Mouse (Mus musculus) brain, embryonic 14.5 days (tissue): ENCODE results near the gene Olfr313. TPM values are rescaled to one million over a fixed set of nuclear protein-coding genes. Genes with fewer than 3 reads are reported as not detected.
"Not testable (repeated sequence)": the region's sequence is repeated elsewhere in the genome, so short reads cannot be mapped to it uniquely, and the experiment has no call there.

Source experiments
- DNase-seq: peaks from one replicate; pipeline ENCODE4 v3.0.0-alpha.2; 2011; ENCODE audit warnings: low read depth
- CTCF ChIP-seq: fragments of 200-500 bp; IDR thresholded peaks from 2 replicates; pipeline ENCODE4 v1.5.1; 2012; ENCODE audit warnings: inconsistent platforms, mild to moderate bottlenecking, moderate library complexity, borderline replicate concordance; ENCODE audit not compliant: insufficient read depth, insufficient read length; ENCODE audit errors: extremely low read depth
- POLR2A ChIP-seq: fragments of 200-500 bp; IDR thresholded peaks from 2 replicates; pipeline ENCODE4 v1.6.1; 2012; ENCODE audit warnings: mild to moderate bottlenecking, inconsistent platforms, borderline replicate concordance; ENCODE audit not compliant: poor library complexity, insufficient read depth, insufficient read length, severe bottlenecking; ENCODE audit errors: extremely low read depth
- polyA plus RNA-seq: library from polyadenylated mRNA; depleted of rRNA; stranded (reverse); fragments of >200 nt; gene quantifications from 2 replicates; pipeline ENCODE4 v1.2.3, GENCODE M21; 2012; rRNA removed

The Olfr313 gene
- not detected in 2 replicates for polyA plus RNA-seq

GRCm38 (mm10) chr11:58814700-58815099 is at the start of gene Olfr313:
Olfr313 (plus strand) TSS chr11:58815000.
- not testable (repeated sequence) for DNase-seq

GRCm38 (mm10) chr11:58772888-58773287 is 41.9 kb upstream of the Olfr313 start, which contains the start of gene Olfr315:
Olfr315 (plus strand) TSS chr11:58773188.
- TF ChIP-seq POLR2A: no peak
- no peak for TF ChIP-seq CTCF
- DNase-seq: no peak

GRCm38 (mm10) chr11:58782480-58783089 is 32.2 kb upstream of the Olfr313 start, which contains the start of gene Olfr314:
Olfr314 (plus strand) TSS chr11:58782952.
- DNase-seq: no peak
- TF ChIP-seq POLR2A (no peak), CTCF (no peak)

GRCm38 (mm10) chr11:58784182-58784581 is 30.6 kb upstream of the Olfr313 start:
- DNase-seq: no peak
- no peak for TF ChIP-seq POLR2A
- no peak for TF ChIP-seq CTCF

GRCm38 (mm10) chr11:58787651-58788050 is 27.1 kb upstream of the Olfr313 start:
- no peak for DNase-seq
- TF ChIP-seq POLR2A (no peak), CTCF (no peak)

GRCm38 (mm10) chr11:58788346-58788745 is 26.5 kb upstream of the Olfr313 start:
- TF ChIP-seq CTCF (no peak), POLR2A (no peak)
- DNase-seq: no peak

- DNase-seq: peak; percentile 57
Observed at GRCm38 (mm10) chr11:58789532-58789931, 25.3 kb upstream of the Olfr313 start.

GRCm38 (mm10) chr11:58790053-58790452 is 24.7 kb upstream of the Olfr313 start:
- no peak for DNase-seq
- TF ChIP-seq CTCF (no peak), POLR2A (no peak)

More at GRCm38 (mm10) chr11:58789532-58789931, 25.3 kb upstream of the Olfr313 start:
- TF ChIP-seq POLR2A (no peak), CTCF (no peak)

- TF ChIP-seq CTCF: no peak
- no peak for TF ChIP-seq POLR2A
- no peak for DNase-seq
Observed at GRCm38 (mm10) chr11:58790646-58791045, 24.2 kb upstream of the Olfr313 start.

GRCm38 (mm10) chr11:58795856-58796255 is 18.9 kb upstream of the Olfr313 start:
- TF ChIP-seq CTCF: no peak
- no peak for DNase-seq

GRCm38 (mm10) chr11:58796850-58797249 is 17.9 kb upstream of the Olfr313 start:
- TF ChIP-seq CTCF (no peak), POLR2A (no peak)
- DNase-seq: peak; percentile 26

- DNase-seq: no peak
- TF ChIP-seq POLR2A (no peak), CTCF (no peak)
Observed at GRCm38 (mm10) chr11:58799747-58800146, 15.1 kb upstream of the Olfr313 start.

- no peak for TF ChIP-seq CTCF
- peak; percentile 77 for DNase-seq
Observed at GRCm38 (mm10) chr11:58801558-58802228, 13.1 kb upstream of the Olfr313 start, which contains the start of gene Fam183b. Fam183b (minus strand) TSS chr11:58801960.

- TF ChIP-seq CTCF (no peak), POLR2A (no peak)
- no peak for DNase-seq
Observed at GRCm38 (mm10) chr11:58803871-58804270, 10.9 kb upstream of the Olfr313 start.
